Mouse (Mus musculus): Measurements from ENCODE around the gene Aar2. TPM values are rescaled to one million over a fixed set of nuclear protein-coding genes. Genes with fewer than 3 reads are reported as not detected.
"Not testable (repeated sequence)": the region's sequence is repeated elsewhere in the genome, so short reads cannot be mapped to it uniquely, and the experiment has no call there.

The Aar2 gene
- total and polyA plus RNA-seq, 3 experiments, result 28.2 to 34.1 TPM; not detected in 1

DNA sequence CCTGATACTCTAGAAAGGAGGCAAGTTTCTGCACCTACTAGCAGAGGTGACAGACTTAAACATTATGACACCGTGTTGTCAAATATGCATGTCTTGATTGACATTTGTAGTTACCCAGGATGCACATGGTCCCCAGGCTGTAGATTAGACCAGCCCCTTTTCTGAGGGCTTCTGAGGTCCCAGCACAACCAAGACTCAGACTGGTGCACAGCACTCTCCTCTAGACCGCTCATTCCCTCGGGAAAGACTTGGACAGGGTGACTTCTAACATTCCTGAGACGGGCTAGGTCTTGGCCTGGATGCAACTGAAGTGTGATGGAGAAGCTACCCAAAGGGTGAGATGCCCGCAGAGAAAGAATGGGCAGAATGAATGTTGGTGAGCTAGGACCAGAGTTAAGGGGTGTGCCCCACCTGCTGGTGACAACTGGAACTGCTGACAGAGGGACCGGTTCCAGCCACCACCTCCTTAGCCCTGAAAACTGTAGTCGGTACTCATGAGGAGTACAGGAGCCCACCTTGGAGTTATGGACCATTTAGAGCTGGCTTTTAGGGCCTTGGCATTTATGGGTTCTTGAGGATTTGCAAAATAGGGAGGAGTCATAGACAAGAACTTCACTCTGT is 31.7 kb upstream of the Aar2 start:
- TF ChIP-seq RAD21 (IDR thresholded peaks at IDR 0.05; ENCODE audit: low read depth, low read length), result peak; percentile 76
- no peak for TF ChIP-seq TAL1 (IDR thresholded peaks at IDR 0.05; ENCODE audit: low read length)
- no peak for TF ChIP-seq RCOR1 (IDR thresholded peaks at IDR 0.05; ENCODE audit: low read depth, low read length)
- TF ChIP-seq CTCF (IDR thresholded peaks at IDR 0.05 in 2 of 3, conservative IDR thresholded peaks at IDR 0.05 in 1 of 3; ENCODE audit: control insufficient read depth in 1 of 3, insufficient read depth in 1 of 3, low read depth in 2 of 3, low read length in 3 of 3, poor library complexity in 1 of 3, severe bottlenecking in 1 of 3), result peak; percentile 86 to 98 (median 91)
- TF ChIP-seq SMC3 (IDR thresholded peaks at IDR 0.05; ENCODE audit: low read depth, low read length), result peak; percentile 81
- peak; percentile 70 for TF ChIP-seq ZC3H11A (IDR thresholded peaks at IDR 0.05; ENCODE audit: low read depth, low read length)
- no peak overlapping the region for H3K9ac ChIP-seq (ENCODE audit: control insufficient read depth, low read depth, low read length, poor library complexity, severe bottlenecking)
- no peak overlapping the region for H3K4me3 ChIP-seq (ENCODE audit: control insufficient read depth in 1 of 2, insufficient read depth in 1 of 2, low read depth in 2 of 2, low read length in 2 of 2)
- H3K79me2 ChIP-seq (ENCODE audit: control insufficient read depth, insufficient read depth, low read length, poor library complexity), result no peaks in the 10 kb centered on the region
- no peak overlapping the region for H3K27ac ChIP-seq (ENCODE audit: control insufficient read depth, low read depth, low read length)
- peak; percentile 60 for DNase-seq (ENCODE audit: low read depth, low spot score)
- no peaks in the 10 kb centered on the region for H3K4me1 ChIP-seq (ENCODE audit: control insufficient read depth in 1 of 2, insufficient read depth in 2 of 2, low read length in 2 of 2)
- H3K36me3 ChIP-seq (ENCODE audit: control insufficient read depth in 1 of 2, insufficient read depth in 2 of 2, low read length in 2 of 2), result no peaks in the 10 kb centered on the region
- no peaks in the 10 kb centered on the region for H3K27me3 ChIP-seq (ENCODE audit: control insufficient read depth in 1 of 2, insufficient read depth in 2 of 2, low read length in 2 of 2)
- no peaks in the 10 kb centered on the region for H3K9me3 ChIP-seq (replicated peaks; ENCODE audit: insufficient read depth, low read length)

DNA sequence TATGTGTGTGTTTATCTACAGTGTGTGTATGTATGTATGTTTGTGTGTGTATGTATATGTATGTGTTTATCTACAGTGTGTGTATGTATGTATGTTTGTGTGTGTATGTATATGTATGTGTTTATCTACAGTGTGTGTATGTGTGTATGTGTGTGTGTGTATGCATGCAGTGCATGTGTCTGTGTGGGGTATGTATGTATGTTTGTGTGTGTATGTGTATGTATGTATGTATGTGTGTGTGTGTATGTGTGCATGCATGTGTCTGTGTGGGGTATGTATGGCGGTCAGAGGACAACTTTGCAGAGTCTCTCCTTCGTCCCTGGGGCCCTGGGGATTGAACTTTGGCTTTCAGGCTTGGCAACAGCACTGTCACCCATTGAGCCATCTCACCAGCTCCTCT is 30.7 kb upstream of the Aar2 start:
- H3K4me1 ChIP-seq (ENCODE audit: control insufficient read depth in 1 of 2, insufficient read depth in 2 of 2, low read length in 2 of 2); H3K27ac ChIP-seq (ENCODE audit: control insufficient read depth, low read depth, low read length); H3K36me3 ChIP-seq (ENCODE audit: control insufficient read depth in 1 of 2, insufficient read depth in 2 of 2, low read length in 2 of 2); H3K4me3 ChIP-seq (ENCODE audit: control insufficient read depth in 1 of 2, insufficient read depth in 1 of 2, low read depth in 2 of 2, low read length in 2 of 2); H3K9ac ChIP-seq (ENCODE audit: control insufficient read depth, low read depth, low read length, poor library complexity, severe bottlenecking); H3K9me3 ChIP-seq (replicated peaks; ENCODE audit: insufficient read depth, low read length); H3K79me2 ChIP-seq (ENCODE audit: control insufficient read depth, insufficient read depth, low read length, poor library complexity); H3K27me3 ChIP-seq (ENCODE audit: control insufficient read depth in 1 of 2, insufficient read depth in 2 of 2, low read length in 2 of 2): not testable (repeated sequence)
- peak; percentile 15 for DNase-seq (ENCODE audit: low read depth, low spot score)

DNA sequence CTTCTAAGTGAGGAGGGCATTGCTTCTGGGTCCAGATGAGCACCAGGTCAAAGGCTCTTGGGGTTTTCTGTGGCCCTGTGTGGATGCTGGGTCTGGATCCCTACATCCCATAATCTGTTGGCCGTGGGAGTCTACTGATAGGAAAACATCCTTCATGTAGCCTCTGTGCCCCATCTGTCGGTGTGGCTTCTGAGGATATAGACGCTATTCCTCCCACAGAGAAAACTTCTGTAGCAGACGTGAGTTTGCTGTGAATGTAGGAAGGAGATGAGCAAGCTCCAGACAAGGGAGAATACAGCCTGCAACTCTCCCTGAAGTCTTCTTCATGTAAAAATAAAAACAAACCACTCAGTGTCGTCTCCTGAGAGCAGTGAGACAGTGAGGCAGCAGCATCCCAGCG is 29.1 kb upstream of the Aar2 start:
- Histone ChIP-seq H3K4me1 (ENCODE audit: control insufficient read depth in 1 of 2, insufficient read depth in 2 of 2, low read length in 2 of 2) (no peaks in the 10 kb centered on the region), H3K27ac (ENCODE audit: control insufficient read depth, low read depth, low read length) (no peak overlapping the region), H3K36me3 (ENCODE audit: control insufficient read depth in 1 of 2, insufficient read depth in 2 of 2, low read length in 2 of 2) (no peaks in the 10 kb centered on the region), H3K9me3 (replicated peaks; ENCODE audit: insufficient read depth, low read length) (no peaks in the 10 kb centered on the region), H3K79me2 (ENCODE audit: control insufficient read depth, insufficient read depth, low read length, poor library complexity) (no peaks in the 10 kb centered on the region), H3K4me3 (ENCODE audit: control insufficient read depth in 1 of 2, insufficient read depth in 1 of 2, low read depth in 2 of 2, low read length in 2 of 2) (no peak overlapping the region), H3K9ac (ENCODE audit: control insufficient read depth, low read depth, low read length, poor library complexity, severe bottlenecking) (no peak overlapping the region), H3K27me3 (ENCODE audit: control insufficient read depth in 1 of 2, insufficient read depth in 2 of 2, low read length in 2 of 2) (no peaks in the 10 kb centered on the region)
- DNase-seq (ENCODE audit: low read depth, low spot score), result no peak
- no peak for TF ChIP-seq GABPA (IDR thresholded peaks at IDR 0.05; ENCODE audit: low read depth, low read length)
- TF ChIP-seq E2F4 (IDR thresholded peaks at IDR 0.05; ENCODE audit: borderline replicate concordance, low read depth, low read length), result no peak
- TF ChIP-seq TCF12 (IDR thresholded peaks at IDR 0.05; ENCODE audit: low read depth, low read length), result no peak

DNA sequence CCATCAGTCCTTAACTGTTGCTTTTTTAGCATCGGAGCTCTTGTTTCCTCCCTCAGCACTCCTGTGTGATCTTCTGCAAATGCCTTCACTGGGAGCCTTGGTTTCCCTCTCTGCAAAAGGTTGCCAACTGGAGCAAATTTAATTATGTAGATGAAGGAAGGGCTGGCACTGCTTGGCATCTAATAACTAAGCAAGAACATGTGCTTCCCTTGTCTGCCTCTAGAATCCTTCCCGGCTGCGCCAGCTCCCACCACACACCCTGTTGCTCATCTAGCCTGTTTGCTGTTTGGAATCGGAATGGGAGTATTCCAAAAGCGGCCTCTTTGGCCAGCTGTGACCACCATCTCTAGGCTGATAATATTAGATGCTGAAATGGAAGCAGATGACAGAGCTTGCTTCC is 27.8 kb upstream of the Aar2 start:
- Histone ChIP-seq H3K4me1 (ENCODE audit: control insufficient read depth in 1 of 2, insufficient read depth in 2 of 2, low read length in 2 of 2) (no peaks in the 10 kb centered on the region), H3K9ac (ENCODE audit: control insufficient read depth, low read depth, low read length, poor library complexity, severe bottlenecking) (no peak overlapping the region), H3K4me3 (ENCODE audit: control insufficient read depth in 1 of 2, insufficient read depth in 1 of 2, low read depth in 2 of 2, low read length in 2 of 2) (no peak overlapping the region), H3K36me3 (ENCODE audit: control insufficient read depth in 1 of 2, insufficient read depth in 2 of 2, low read length in 2 of 2) (no peaks in the 10 kb centered on the region), H3K79me2 (ENCODE audit: control insufficient read depth, insufficient read depth, low read length, poor library complexity) (no peaks in the 10 kb centered on the region), H3K27me3 (ENCODE audit: control insufficient read depth in 1 of 2, insufficient read depth in 2 of 2, low read length in 2 of 2) (no peaks in the 10 kb centered on the region), H3K27ac (ENCODE audit: control insufficient read depth, low read depth, low read length) (no peak overlapping the region), H3K9me3 (replicated peaks; ENCODE audit: insufficient read depth, low read length) (no peaks in the 10 kb centered on the region)
- no peak for DNase-seq (ENCODE audit: low read depth, low spot score)
- TF ChIP-seq TAL1 (IDR thresholded peaks at IDR 0.05; ENCODE audit: low read length), result no peak
- no peak for TF ChIP-seq HCFC1 (IDR thresholded peaks at IDR 0.05; ENCODE audit: low read depth, low read length)
- TF ChIP-seq GATA1 (IDR thresholded peaks at IDR 0.05; ENCODE audit: low read depth, low read length), result no peak
- no peak for TF ChIP-seq SIN3A (IDR thresholded peaks at IDR 0.05; ENCODE audit: low read length)
- no peak for TF ChIP-seq MAX (IDR thresholded peaks at IDR 0.05; ENCODE audit: low read length)
- TF ChIP-seq ZNF384 (IDR thresholded peaks at IDR 0.05; ENCODE audit: low read depth, low read length), result no peak
- TF ChIP-seq MAZ (IDR thresholded peaks at IDR 0.05; ENCODE audit: low read depth, low read length), result no peak
- no peak for TF ChIP-seq MAFK (IDR thresholded peaks at IDR 0.05; ENCODE audit: borderline replicate concordance, low read depth, low read length)
- no peak for TF ChIP-seq TBP (IDR thresholded peaks at IDR 0.05; ENCODE audit: low read depth, low read length)
- no peak for TF ChIP-seq ZC3H11A (IDR thresholded peaks at IDR 0.05; ENCODE audit: low read depth, low read length)
- no peak for TF ChIP-seq ZKSCAN1 (IDR thresholded peaks at IDR 0.05; ENCODE audit: low read depth, low read length)
- TF ChIP-seq ZMIZ1 (IDR thresholded peaks at IDR 0.05; ENCODE audit: low read depth, low read length), result no peak
- TF ChIP-seq CTCF (IDR thresholded peaks at IDR 0.05 in 2 of 3, conservative IDR thresholded peaks at IDR 0.05 in 1 of 3; ENCODE audit: control insufficient read depth in 1 of 3, insufficient read depth in 1 of 3, low read depth in 2 of 3, low read length in 3 of 3, poor library complexity in 1 of 3, severe bottlenecking in 1 of 3), result no peak
- TF ChIP-seq MYC (IDR thresholded peaks at IDR 0.05; ENCODE audit: low read depth, low read length), result no peak
- TF ChIP-seq ELF1 (IDR thresholded peaks at IDR 0.05; ENCODE audit: low read depth, low read length), result no peak

Measured in MEL (cell line).